ENCODE assay signal across 8 mouse cellular contexts in the genomic region with DNA sequence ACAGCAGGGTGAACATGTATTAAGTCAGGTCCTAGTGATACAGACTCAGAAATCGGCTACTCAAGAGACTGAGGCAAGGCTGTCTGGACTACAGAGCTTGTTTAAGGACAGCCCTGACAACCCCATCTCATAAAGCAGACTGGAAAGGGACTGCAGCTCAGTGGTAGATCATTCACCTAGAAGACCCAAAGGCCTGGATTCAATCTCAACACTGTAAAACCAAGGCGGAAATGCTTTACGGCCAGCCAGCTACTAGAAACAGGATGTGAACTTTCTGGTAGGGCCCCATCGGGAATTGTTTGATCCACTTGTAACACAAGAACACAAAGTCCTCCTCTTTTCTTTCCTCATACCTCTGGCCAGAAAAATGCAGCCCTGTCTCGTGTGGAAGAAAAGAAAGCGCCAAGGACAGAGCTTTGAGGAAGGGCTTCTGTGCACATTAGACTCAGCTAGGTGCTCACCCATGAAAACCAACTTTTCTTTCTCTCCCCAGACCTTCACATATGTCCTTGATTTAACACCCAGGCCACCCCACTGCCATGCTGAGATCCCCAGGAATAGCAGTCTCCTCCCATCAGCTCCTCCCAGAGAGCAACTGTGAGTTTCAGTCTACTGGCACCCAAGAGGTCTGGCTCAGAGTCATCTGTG.
DNase-seq lines count a peak whose midpoint lies in the region; ATAC-seq lines count a peak whose summit lies in the region.

No protein-coding gene starts in this region.

- H3K4me2 ChIP-seq in hindbrain, embryonic 11.5 days (replicated peaks; ENCODE audit: low read depth, low read length) = no peak overlapping the region
- peak overlapping the region; percentile 45 for H3K4me2 ChIP-seq in limb, embryonic 13.5 days (replicated peaks)
- H3K4me2 ChIP-seq in neural tube, embryonic 12.5 days (replicated peaks) = peak overlapping the region; percentile 9; the same call in 1 of the 2 replicates

- no peak for ATAC-seq in hindbrain, embryonic 11.5 days (ENCODE audit: low FRiP score)
- ATAC-seq in limb, embryonic 13.5 days (ENCODE audit: low FRiP score, low read depth) = no peak; the same call in 1 of the 2 replicates
- ATAC-seq in neural tube, embryonic 12.5 days (ENCODE audit: low FRiP score, low read depth) = no peak

- H3K9me3 ChIP-seq in embryonic facial prominence, embryonic 10.5 days = no peaks in the 10 kb centered on the region
- H3K9me3 ChIP-seq in hindbrain, embryonic 11.5 days (ENCODE audit: control insufficient read depth, low read length) = no peaks in the 10 kb centered on the region
- H3K9me3 ChIP-seq in limb, embryonic 13.5 days = no peaks in the 10 kb centered on the region
- H3K9me3 ChIP-seq in neural tube, embryonic 12.5 days = no peaks in the 10 kb centered on the region

- peak overlapping the region; percentile 84 for H3K27ac ChIP-seq in embryonic facial prominence, embryonic 10.5 days (replicated peaks)
- H3K27ac ChIP-seq in hindbrain, embryonic 11.5 days (ENCODE audit: low read depth, low read length) = peak overlapping the region; percentile 73
- peak overlapping the region; percentile 79 for H3K27ac ChIP-seq in limb, embryonic 13.5 days
- H3K27ac ChIP-seq in neural tube, embryonic 12.5 days = 0 out of 2 replicates have a peak overlapping the region, but pooled peaks have one; percentile 18

- H3K9ac ChIP-seq in hindbrain, embryonic 11.5 days (ENCODE audit: low read depth, low read length) = 0 out of 2 replicates have a peak overlapping the region, but pooled peaks have one; percentile 11
- no peak overlapping the region for H3K9ac ChIP-seq in limb, embryonic 13.5 days
- H3K9ac ChIP-seq in neural tube, embryonic 12.5 days = no peak overlapping the region

- peaks cover 98% of the 10 kb centered on the region for H3K4me1 ChIP-seq in embryonic facial prominence, embryonic 10.5 days
- H3K4me1 ChIP-seq in hindbrain, embryonic 11.5 days (replicated peaks; ENCODE audit: control insufficient read depth, insufficient read depth, low read length) = peaks cover 59% of the 10 kb centered on the region
- peaks cover 92% of the 10 kb centered on the region for H3K4me1 ChIP-seq in limb, embryonic 13.5 days
- peaks cover 94% of the 10 kb centered on the region for H3K4me1 ChIP-seq in neural tube, embryonic 12.5 days

- DNase-seq in adrenal gland, postnatal 10 days = peak; percentile 60
- DNase-seq in adrenal gland, adult 18-20 months (ENCODE audit: low spot score in 2 of 2) = no peak
- peak; percentile 63 for DNase-seq in embryonic facial prominence, embryonic 10.5 days (ENCODE audit: low spot score)
- DNase-seq in hindbrain, embryonic 11.5 days (ENCODE audit: low spot score) = no peak
- DNase-seq in left cerebral cortex, adult 8-10 months (ENCODE audit: low spot score in 2 of 2) = no peak
- no peak for DNase-seq in left cerebral cortex, adult 11 months (ENCODE audit: low spot score)

- peak overlapping the region; percentile 21; the same call in 1 of the 2 replicates for H3K4me3 ChIP-seq in embryonic facial prominence, embryonic 10.5 days
- no peak overlapping the region for H3K4me3 ChIP-seq in hindbrain, embryonic 11.5 days (ENCODE audit: low read depth, low read length)
- H3K4me3 ChIP-seq in limb, embryonic 13.5 days = no peak overlapping the region
- H3K4me3 ChIP-seq in neural tube, embryonic 12.5 days = no peak overlapping the region

- H3K36me3 ChIP-seq in embryonic facial prominence, embryonic 10.5 days (replicated peaks) = no peaks in the 10 kb centered on the region; the same call in 1 of the 2 replicates
- H3K36me3 ChIP-seq in hindbrain, embryonic 11.5 days (ENCODE audit: control insufficient read depth, insufficient read depth, low read length) = no peaks in the 10 kb centered on the region
- no peaks in the 10 kb centered on the region for H3K36me3 ChIP-seq in limb, embryonic 13.5 days
- H3K36me3 ChIP-seq in neural tube, embryonic 12.5 days = no peaks in the 10 kb centered on the region

- no peaks in the 10 kb centered on the region for H3K27me3 ChIP-seq in embryonic facial prominence, embryonic 10.5 days (replicated peaks; ENCODE audit: low read depth, poor library complexity, severe bottlenecking)
- no peaks in the 10 kb centered on the region for H3K27me3 ChIP-seq in hindbrain, embryonic 11.5 days (ENCODE audit: control insufficient read depth, insufficient read depth, low read length)
- peaks cover 44% of the 10 kb centered on the region for H3K27me3 ChIP-seq in limb, embryonic 13.5 days
- no peaks in the 10 kb centered on the region for H3K27me3 ChIP-seq in neural tube, embryonic 12.5 days (replicated peaks)

- WGBS in embryonic facial prominence, embryonic 10.5 days = 32% methylated on average over 6 of the region's 6 CpGs
- WGBS in hindbrain, embryonic 11.5 days = 52% methylated on average over 6 of the region's 6 CpGs
- WGBS in limb, embryonic 13.5 days = 7% methylated on average over 6 of the region's 6 CpGs
- WGBS in neural tube, embryonic 12.5 days = 34% methylated on average over 6 of the region's 6 CpGs

Comparison
In these comparisons a context has a peak if more than half of its experiments do, and no peak if none do; other contexts are left out.
1. DNase-seq: peak in adrenal gland, postnatal 10 days (single experiment) and embryonic facial prominence, embryonic 10.5 days (single experiment); none in adrenal gland, adult 18-20 months (0 of 2), hindbrain, embryonic 11.5 days (single experiment), left cerebral cortex, adult 8-10 months (0 of 2) and left cerebral cortex, adult 11 months (single experiment).
2. H3K27ac ChIP-seq: peak in every context shown above with its lines; median percentile 84 in embryonic facial prominence, embryonic 10.5 days; 79 in limb, embryonic 13.5 days; 73 in hindbrain, embryonic 11.5 days; 18 in neural tube, embryonic 12.5 days.